Mouse (Mus musculus) MEL (cell line): ENCODE data around the gene AA467197. TPM values are rescaled to one million over a fixed set of nuclear protein-coding genes. Genes with fewer than 3 reads are reported as not detected.

Experiments
- DNase-seq: peaks from one replicate; pipeline ENCODE4 v3.0.0; 2011; ENCODE audit warnings: low read depth, low spot score
- H3K27ac ChIP-seq: 2 replicates; pipeline ENCODE4 v1.5.1; 2012; ENCODE audit warnings: low read depth, mild to moderate bottlenecking, control low read depth, low read length, moderate library complexity; ENCODE audit not compliant: control insufficient read depth
- H3K27me3 ChIP-seq, 2 experiments: fragments of 150-350 bp in 1 of 2; sonication (generic) in 1 of 2; 2 replicates each; pipeline ENCODE4 v1.6.1; 2012; ENCODE audit warnings: low read length in 2 of 2, mild to moderate bottlenecking in 2 of 2, improper control_type of control experiment in 1 of 2, moderate library complexity in 1 of 2; ENCODE audit not compliant: insufficient read depth in 2 of 2, control insufficient read depth in 1 of 2
- H3K36me3 ChIP-seq, 2 experiments: 2 replicates each; pipeline ENCODE4 v1.6.1; 2012 to 2014; ENCODE audit warnings: low read length in 2 of 2, improper control_type of control experiment in 1 of 2, inconsistent platforms in 1 of 2, mild to moderate bottlenecking in 1 of 2; ENCODE audit not compliant: insufficient read depth in 2 of 2, control insufficient read depth in 1 of 2
- H3K4me1 ChIP-seq, 2 experiments: fragments of 150-350 bp in 1 of 2; sonication (generic) in 1 of 2; 2 replicates each; pipeline ENCODE4 v1.6.1; 2012; ENCODE audit warnings: low read length in 2 of 2, improper control_type of control experiment in 1 of 2, mild to moderate bottlenecking in 1 of 2; ENCODE audit not compliant: insufficient read depth in 2 of 2, control insufficient read depth in 1 of 2
- H3K4me3 ChIP-seq, 2 experiments: fragments of 150-350 bp in 1 of 2; sonication (generic) in 1 of 2; 2 replicates each; pipeline ENCODE4 v1.5.1; 2012; ENCODE audit warnings: low read depth in 2 of 2, low read length in 2 of 2, mild to moderate bottlenecking in 2 of 2, moderate library complexity in 2 of 2, control low read depth in 1 of 2, improper control_type of control experiment in 1 of 2; ENCODE audit not compliant: control insufficient read depth in 1 of 2, insufficient read depth in 1 of 2
- H3K79me2 ChIP-seq: 2 replicates; pipeline ENCODE4 v1.6.1; 2012; ENCODE audit warnings: mild to moderate bottlenecking, low read length, moderate library complexity; ENCODE audit not compliant: control insufficient read depth, poor library complexity, insufficient read depth
- H3K9ac ChIP-seq: 2 replicates; pipeline ENCODE4 v1.6.1; 2012; ENCODE audit warnings: low read depth, mild to moderate bottlenecking, control low read depth, low read length, moderate library complexity; ENCODE audit not compliant: control insufficient read depth, poor library complexity, severe bottlenecking
- H3K9me3 ChIP-seq: fragments of 150-350 bp; sonication (generic); replicated peaks from 2 replicates; pipeline ENCODE4 v1.6.1; 2012; ENCODE audit warnings: mild to moderate bottlenecking, low read length, improper control_type of control experiment, moderate library complexity; ENCODE audit not compliant: insufficient read depth
- BHLHE40 ChIP-seq: IDR thresholded peaks from 2 replicates; pipeline ENCODE4 v1.6.1; 2012; ENCODE audit warnings: low read depth, mild to moderate bottlenecking, inconsistent platforms, low read length, improper control_type of control experiment, borderline replicate concordance
- CHD2 ChIP-seq: IDR thresholded peaks from 2 replicates; pipeline ENCODE4 v1.6.1; 2011; ENCODE audit warnings: low read length, improper control_type of control experiment
- GABPA ChIP-seq: IDR thresholded peaks from 2 replicates; pipeline ENCODE4 v1.6.1; 2012; ENCODE audit warnings: low read depth, mild to moderate bottlenecking, inconsistent platforms, low read length, improper control_type of control experiment, moderate library complexity
- GATA1 ChIP-seq: IDR thresholded peaks from 2 replicates; pipeline ENCODE4 v1.6.1; 2011; ENCODE audit warnings: low read depth, low read length, improper control_type of control experiment
- HCFC1 ChIP-seq: IDR thresholded peaks from 2 replicates; pipeline ENCODE4 v1.6.1; 2012; ENCODE audit warnings: low read depth, mild to moderate bottlenecking, inconsistent platforms, low read length, improper control_type of control experiment, moderate library complexity
- JUND ChIP-seq: IDR thresholded peaks from 2 replicates; pipeline ENCODE4 v1.6.1; 2011; ENCODE audit warnings: low read depth, mild to moderate bottlenecking, improper control_type of control experiment, low read length
- MEF2A ChIP-seq: IDR thresholded peaks from 2 replicates; pipeline ENCODE4 v1.6.1; 2014; ENCODE audit warnings: low read depth, mild to moderate bottlenecking, inconsistent platforms, low read length, improper control_type of control experiment; ENCODE audit not compliant: poor library complexity, insufficient replicate concordance, severe bottlenecking; ENCODE audit errors: extremely low read depth
- MXI1 ChIP-seq: IDR thresholded peaks from 2 replicates; pipeline ENCODE4 v1.6.1; 2011; ENCODE audit warnings: mild to moderate bottlenecking, low read depth, low read length, improper control_type of control experiment
- MYB ChIP-seq: IDR thresholded peaks from 2 replicates; pipeline ENCODE4 v1.6.1; 2011; ENCODE audit warnings: mild to moderate bottlenecking, low read depth, low read length, improper control_type of control experiment
- NELFE ChIP-seq: IDR thresholded peaks from 2 replicates; pipeline ENCODE4 v1.6.1; 2011; ENCODE audit warnings: low read depth, low read length, improper control_type of control experiment
- NRF1 ChIP-seq: IDR thresholded peaks from 2 replicates; pipeline ENCODE4 v1.6.1; 2014; ENCODE audit warnings: low read depth, mild to moderate bottlenecking, inconsistent platforms, low read length, improper control_type of control experiment, moderate library complexity; ENCODE audit not compliant: poor library complexity, insufficient read depth, severe bottlenecking
- POLR2AphosphoS2 ChIP-seq: IDR thresholded peaks from 2 replicates; pipeline ENCODE4 v1.6.1; 2011; ENCODE audit warnings: low read length, improper control_type of control experiment
- RAD21 ChIP-seq: IDR thresholded peaks from 2 replicates; pipeline ENCODE4 v1.6.1; 2011; ENCODE audit warnings: mild to moderate bottlenecking, low read depth, low read length, improper control_type of control experiment
- SIN3A ChIP-seq: IDR thresholded peaks from 2 replicates; pipeline ENCODE4 v1.6.1; 2012; ENCODE audit warnings: low read length, improper control_type of control experiment, inconsistent platforms
- SMC3 ChIP-seq: IDR thresholded peaks from 2 replicates; pipeline ENCODE4 v1.6.1; 2011; ENCODE audit warnings: low read depth, low read length, improper control_type of control experiment
- TCF12 ChIP-seq: IDR thresholded peaks from 2 replicates; pipeline ENCODE4 v1.6.1; 2014; ENCODE audit warnings: low read depth, mild to moderate bottlenecking, inconsistent platforms, low read length, improper control_type of control experiment, moderate library complexity
- USF2 ChIP-seq, 2 experiments: IDR thresholded peaks; 2 replicates each; pipeline ENCODE4 v1.6.1; 2011 to 2012; ENCODE audit warnings: improper control_type of control experiment in 2 of 2, low read length in 2 of 2, borderline replicate concordance in 1 of 2, inconsistent platforms in 1 of 2, low read depth in 1 of 2, mild to moderate bottlenecking in 1 of 2; ENCODE audit not compliant: insufficient read depth in 1 of 2
- ZC3H11A ChIP-seq: IDR thresholded peaks from 2 replicates; pipeline ENCODE4 v1.6.1; 2012; ENCODE audit warnings: low read depth, mild to moderate bottlenecking, inconsistent platforms, low read length, improper control_type of control experiment
- polyA plus RNA-seq, 2 experiments: library from polyadenylated mRNA; stranded (reverse) in 1 of 2; unstranded in 1 of 2; fragments of >175 nt in 1 of 2; fragments of >200 nt in 1 of 2; gene quantifications; 2 replicates each; pipeline versions ENCODE4 v1.2.1 to v1.2.4; 2012; ENCODE audit warnings: low replicate concordance in 2 of 2, low read depth in 1 of 2; ENCODE audit not compliant: insufficient read length in 2 of 2, insufficient read depth in 1 of 2, missing spikeins in 1 of 2
- total RNA-seq: library from RNA; depleted of rRNA; stranded (reverse); fragments of 300-350 nt; gene quantifications from 2 replicates; pipeline ENCODE4 v1.2.3, GENCODE M21; 2012

The AA467197 gene
- total and polyA plus RNA-seq, 3 experiments = not detected

DNA sequence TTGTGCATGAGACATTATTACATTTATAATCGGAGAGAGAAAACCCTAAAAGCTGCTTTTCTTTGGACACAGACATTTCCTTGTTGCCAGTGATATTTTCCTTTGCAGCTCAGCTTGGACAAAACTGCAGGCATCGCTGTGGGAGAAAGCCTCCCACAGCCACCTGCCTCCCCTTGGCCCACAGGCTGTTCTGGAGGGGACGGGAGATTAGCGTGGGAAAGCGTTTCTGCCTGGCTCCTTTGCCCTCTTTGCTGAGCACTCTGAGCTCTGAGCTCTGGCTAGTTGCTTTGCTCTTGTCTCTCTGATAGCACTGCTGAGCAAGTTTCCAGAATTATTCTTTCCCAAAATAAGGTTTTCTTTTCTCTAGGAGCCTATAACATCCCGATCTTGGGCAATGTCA, 20.5 kb upstream of the AA467197 start:
- Histone ChIP-seq H3K79me2 (no peaks in the 10 kb centered on the region), H3K27ac (no peak overlapping the region), H3K27me3 (no peaks in the 10 kb centered on the region), H3K36me3 (no peaks in the 10 kb centered on the region), H3K9ac (no peak overlapping the region), H3K4me1 (no peaks in the 10 kb centered on the region), H3K9me3 (no peaks in the 10 kb centered on the region), H3K4me3 (no peak overlapping the region)
- no peak for DNase-seq
- TF ChIP-seq NRF1 = no peak
- no peak for TF ChIP-seq RAD21
- TF ChIP-seq BHLHE40 = no peak
- TF ChIP-seq MXI1 = no peak
- TF ChIP-seq MYB = no peak
- TF ChIP-seq GATA1 = no peak
- no peak for TF ChIP-seq GABPA
- TF ChIP-seq TCF12 = no peak
- TF ChIP-seq HCFC1 = no peak
- TF ChIP-seq JUND = no peak
- no peak for TF ChIP-seq SMC3
- no peak for TF ChIP-seq NELFE

DNA sequence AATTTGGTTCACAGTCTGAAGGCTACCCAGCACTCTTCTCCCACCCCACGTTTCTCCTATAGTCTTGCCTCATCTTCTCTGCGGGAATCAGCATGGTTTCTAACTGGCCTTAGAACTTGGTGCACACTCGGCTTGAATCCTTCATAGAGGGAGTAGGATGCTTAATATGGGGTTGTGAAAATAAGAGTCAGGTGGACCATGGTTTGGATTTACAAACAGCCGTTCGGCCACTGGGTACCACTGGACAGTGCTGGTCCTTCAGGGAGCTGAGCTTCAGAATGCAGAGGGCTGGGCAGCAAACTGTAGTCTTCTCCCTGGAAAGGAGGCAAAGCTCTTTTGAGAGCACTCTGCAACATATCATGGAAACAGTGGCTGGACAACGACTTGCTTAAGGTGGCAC, 19.0 kb upstream of the AA467197 start:
- TF ChIP-seq USF2 (IDR thresholded peaks at IDR 0.05; ENCODE audit: borderline replicate concordance in 1 of 2, insufficient read depth in 1 of 2, low read depth in 1 of 2, low read length in 2 of 2) (no peak), POLR2AphosphoS2 (no peak), HCFC1 (no peak)
- TF ChIP-seq, all 39 proteins: peak for 0
- Histone ChIP-seq H3K36me3 (no peaks in the 10 kb centered on the region), H3K9ac (no peak overlapping the region), H3K27me3 (no peaks in the 10 kb centered on the region), H3K27ac (no peak overlapping the region), H3K4me1 (no peaks in the 10 kb centered on the region), H3K9me3 (no peaks in the 10 kb centered on the region), H3K79me2 (no peaks in the 10 kb centered on the region), H3K4me3 (no peak overlapping the region)
- no peak for DNase-seq

DNA sequence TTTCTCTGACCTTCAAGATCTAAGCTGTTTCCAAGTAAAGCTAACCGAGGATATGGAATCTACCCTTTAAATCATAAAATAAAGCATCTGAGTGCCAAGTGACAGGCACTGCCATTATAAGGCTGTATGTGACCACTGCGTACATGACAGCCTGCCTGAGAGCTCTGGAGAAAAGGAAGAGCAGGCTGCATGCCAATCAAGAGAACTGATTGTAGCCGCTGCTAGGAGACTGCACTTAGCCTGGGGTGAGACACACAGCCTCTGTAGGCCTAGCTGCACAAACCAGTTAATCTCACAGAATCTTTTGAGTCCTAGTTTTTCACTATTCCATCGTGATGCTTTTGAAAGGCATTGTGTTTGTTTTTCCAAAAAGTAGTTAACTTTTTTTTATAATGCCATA, 18.1 kb upstream of the AA467197 start:
- Histone ChIP-seq H3K9me3 (no peaks in the 10 kb centered on the region), H3K4me1 (no peaks in the 10 kb centered on the region), H3K36me3 (no peaks in the 10 kb centered on the region), H3K79me2 (no peaks in the 10 kb centered on the region), H3K9ac (no peak overlapping the region), H3K4me3 (no peak overlapping the region), H3K27ac (no peak overlapping the region), H3K27me3 (no peaks in the 10 kb centered on the region)
- no peak for DNase-seq
- no peak for TF ChIP-seq BHLHE40
- no peak for TF ChIP-seq SIN3A
- no peak for TF ChIP-seq ZC3H11A
- TF ChIP-seq RAD21 = no peak
- TF ChIP-seq MEF2A = no peak
- TF ChIP-seq GATA1 = no peak
- TF ChIP-seq CHD2 = no peak
